Mouse (Mus musculus) heart, embryonic 12.5 days (tissue): ENCODE results near the gene Armc12. TPM values are rescaled to one million over a fixed set of nuclear protein-coding genes. Genes with fewer than 3 reads are reported as not detected.
"Not testable (repeated sequence)": the region's sequence is repeated elsewhere in the genome, so short reads cannot be mapped to it uniquely, and the experiment has no call there.

Experiments
- ATAC-seq: fragments of 200-750 bp; cut with Nextera tagmentation; 2 replicates; pipeline ENCODE4 v1.8.0; 2017; ENCODE audit warnings: moderate TSS enrichment, moderate library complexity; ENCODE audit not compliant: insufficient number of reproducible peaks, low FRiP score
- H3K27ac ChIP-seq: fragments of 300-500 bp; sonication (generic); 2 replicates; pipeline ENCODE4 v1.5.1; 2016; ENCODE audit warnings: mild to moderate bottlenecking, moderate library complexity; ENCODE audit not compliant: poor library complexity, severe bottlenecking
- H3K27me3 ChIP-seq: fragments of 300-500 bp; sonication (generic); replicated peaks from 2 replicates; pipeline ENCODE4 v1.6.1; 2016; ENCODE audit warnings: mild to moderate bottlenecking, moderate library complexity
- H3K36me3 ChIP-seq: fragments of 300-500 bp; sonication (generic); 2 replicates; pipeline ENCODE4 v1.6.1; 2016; ENCODE audit warnings: mild to moderate bottlenecking, moderate library complexity
- H3K4me1 ChIP-seq: fragments of 300-500 bp; sonication (generic); replicated peaks from 2 replicates; pipeline ENCODE4 v1.6.1; 2016; ENCODE audit warnings: mild to moderate bottlenecking
- H3K4me2 ChIP-seq: fragments of 300-500 bp; sonication (generic); 2 replicates; pipeline ENCODE4 v1.6.1; 2016; ENCODE audit warnings: mild to moderate bottlenecking, moderate library complexity
- H3K4me3 ChIP-seq: fragments of 300-500 bp; sonication (generic); 2 replicates; pipeline ENCODE4 v1.5.1; 2016; ENCODE audit warnings: mild to moderate bottlenecking
- H3K9ac ChIP-seq: fragments of 300-500 bp; sonication (generic); 2 replicates; pipeline ENCODE4 v1.6.1; 2016; ENCODE audit warnings: mild to moderate bottlenecking, moderate library complexity
- H3K9me3 ChIP-seq: fragments of 300-500 bp; sonication (generic); replicated peaks from 2 replicates; pipeline ENCODE4 v1.6.1; 2016; ENCODE audit warnings: mild to moderate bottlenecking, moderate library complexity
- WGBS: fragments of 180-500 bp; shearing (Covaris S2); methylation state at CpG from one replicate; pipeline ENCODE4 v1.1.7; 2016; 5-methylcytosine and 5-hydroxymethylcytosine counted together
- polyA plus RNA-seq: library from polyadenylated mRNA; unstranded; fragments of >200 nt; fragmentation: Nextera tagmentation; extraction: Ambion mirVana; gene quantifications from 2 replicates; pipeline ENCODE4 v1.2.1, GENCODE M21; 2016

Armc12 gene
- polyA plus RNA-seq, 1 experiment from 2014 or later, result not detected

DNA sequence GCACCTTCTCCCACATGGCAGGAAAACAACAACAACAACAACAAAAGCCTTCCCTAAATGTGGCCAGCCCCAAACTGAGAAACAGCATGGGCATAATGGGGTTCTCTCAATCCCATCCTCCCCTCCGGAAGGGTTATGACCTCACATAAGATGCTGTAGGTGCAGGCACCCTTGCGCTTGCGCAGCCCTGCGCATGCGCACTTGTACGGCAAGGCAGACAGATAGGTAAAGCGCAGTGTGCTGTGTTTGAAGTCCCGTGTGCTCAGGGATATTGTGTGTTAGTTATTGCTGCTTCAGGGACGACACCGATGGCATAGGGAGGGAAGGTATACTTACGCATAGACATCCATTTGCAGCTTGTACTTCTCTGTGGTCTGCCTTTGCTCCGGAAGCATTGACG, 2.7 kb downstream of the Armc12 start:
- Histone ChIP-seq H3K27ac (no peak overlapping the region), H3K4me1 (no peaks in the 10 kb centered on the region), H3K9me3 (peaks cover 4% of the 10 kb centered on the region; the same call in 1 of the 2 replicates), H3K36me3 (no peaks in the 10 kb centered on the region), H3K4me2 (no peak overlapping the region), H3K27me3 (peaks cover 54% of the 10 kb centered on the region), H3K9ac (no peak overlapping the region), H3K4me3 (no peak overlapping the region)
- ATAC-seq, result no peak
- WGBS, result 79% methylated on average over 13 of the region's 13 CpGs

DNA sequence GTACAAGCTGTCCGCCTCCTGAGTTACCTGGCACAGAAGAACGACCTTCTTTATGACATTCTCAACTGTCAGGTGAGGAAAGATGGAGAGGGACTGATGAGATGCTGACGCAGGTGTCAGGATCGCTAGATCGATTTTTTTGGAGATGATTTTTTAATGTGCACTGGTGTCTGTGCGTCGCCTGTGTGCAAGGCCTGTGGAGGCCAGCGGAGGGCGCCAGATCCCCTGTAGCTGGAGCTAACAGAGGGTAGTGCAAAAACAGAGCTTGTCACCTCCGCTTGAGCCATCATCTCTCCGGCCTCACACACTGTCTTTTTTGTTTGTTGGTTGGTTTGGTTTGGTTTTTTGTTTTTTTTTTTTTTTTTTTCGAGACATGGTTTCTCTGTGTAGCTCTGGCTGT, 7.3 kb downstream of the Armc12 start:
- no peaks in the 10 kb centered on the region for H3K36me3 ChIP-seq
- 46% methylated on average over 12 of the region's 12 CpGs for WGBS
- no peak overlapping the region for H3K4me2 ChIP-seq
- H3K27me3 ChIP-seq, result peaks cover 24% of the 10 kb centered on the region
- H3K9me3 ChIP-seq, result peaks cover 37% of the 10 kb centered on the region
- no peak overlapping the region for H3K4me3 ChIP-seq
- H3K27ac ChIP-seq, result no peak overlapping the region
- no peaks in the 10 kb centered on the region for H3K4me1 ChIP-seq
- no peak overlapping the region for H3K9ac ChIP-seq
- no peak for ATAC-seq

DNA sequence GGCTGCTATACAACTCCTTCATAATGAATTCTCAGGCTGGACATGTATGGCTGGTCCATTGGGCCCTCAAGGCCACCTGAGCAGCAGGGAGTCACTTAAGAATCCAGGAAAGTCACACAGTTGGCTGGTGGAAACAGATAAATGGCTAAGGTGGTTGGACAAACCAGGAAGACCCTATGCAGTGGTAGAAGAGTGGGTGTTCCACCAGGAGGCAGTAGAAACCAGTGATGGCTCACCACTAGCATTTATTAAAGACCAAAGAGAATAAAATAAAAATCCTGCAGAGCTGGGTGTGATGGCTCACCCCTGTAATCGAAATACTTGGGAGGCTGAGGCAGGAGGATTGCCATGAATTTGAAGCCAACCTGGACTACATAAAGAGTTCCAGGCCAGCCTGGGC, 16.3 kb downstream of the Armc12 start:
- WGBS, result 79% methylated on average over 1 of the region's 1 CpGs
- H3K4me3 ChIP-seq, result no peak overlapping the region
- H3K4me2 ChIP-seq, result no peak overlapping the region
- ATAC-seq, result no peak
- no peaks in the 10 kb centered on the region for H3K4me1 ChIP-seq
- H3K9ac ChIP-seq, result no peak overlapping the region
- H3K9me3 ChIP-seq, result peaks cover 5% of the 10 kb centered on the region; the same call in 1 of the 2 replicates
- peaks cover 16% of the 10 kb centered on the region for H3K27me3 ChIP-seq
- H3K27ac ChIP-seq, result no peak overlapping the region
- H3K36me3 ChIP-seq, result no peaks in the 10 kb centered on the region

DNA sequence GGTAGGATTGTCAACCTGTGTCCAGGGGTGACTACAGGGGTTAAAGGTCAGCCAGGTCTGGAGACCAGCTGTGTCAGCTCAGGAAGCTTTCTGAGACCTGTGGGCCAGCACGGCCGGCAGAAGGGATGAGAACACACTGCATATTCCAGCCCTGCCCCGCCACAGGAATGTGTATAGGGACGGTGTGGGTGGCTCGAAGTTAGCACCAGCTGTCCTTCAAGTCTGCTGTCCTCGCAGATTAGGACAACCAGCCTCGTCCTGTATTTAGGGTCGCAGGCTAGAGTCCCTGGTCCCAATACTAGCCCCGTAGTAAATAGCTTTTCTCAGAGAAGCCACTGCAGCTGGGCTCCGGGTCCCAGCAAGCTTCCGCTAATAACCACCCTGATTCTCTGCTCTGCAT, 17.9 kb downstream of the Armc12 start:
- 0 out of 2 replicates have a peak, but pooled peaks cover 3% of the 10 kb centered on the region for H3K9me3 ChIP-seq
- peaks cover 16% of the 10 kb centered on the region for H3K27me3 ChIP-seq
- WGBS, result 65% methylated on average over 11 of the region's 11 CpGs
- H3K36me3 ChIP-seq, result no peaks in the 10 kb centered on the region
- H3K27ac ChIP-seq, result no peak overlapping the region
- no peaks in the 10 kb centered on the region for H3K4me1 ChIP-seq
- H3K9ac ChIP-seq, result no peak overlapping the region
- H3K4me3 ChIP-seq, result no peak overlapping the region
- no peak for ATAC-seq
- H3K4me2 ChIP-seq, result no peak overlapping the region

DNA sequence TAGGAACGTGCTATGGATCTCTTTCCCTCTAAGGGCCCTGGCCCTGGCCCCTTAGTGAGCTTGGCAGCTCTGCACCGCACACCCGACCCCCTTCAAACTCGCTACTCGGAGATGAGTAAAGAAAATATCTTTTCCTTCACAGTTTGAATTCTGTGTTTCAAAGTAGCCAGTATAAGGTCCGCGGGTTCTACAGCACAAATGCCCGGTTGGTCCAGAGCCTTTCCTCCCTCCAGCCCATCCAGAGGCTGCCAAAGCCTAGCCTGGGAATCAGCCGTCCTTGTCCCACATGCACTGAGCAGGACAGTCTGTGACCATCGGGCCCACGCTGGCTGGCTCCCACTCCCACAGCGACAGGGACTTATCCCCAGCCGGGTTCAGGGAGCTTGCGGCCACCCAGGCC, 18.5 kb downstream of the Armc12 start, which contains the start of gene Clpsl2:
Gene Clpsl2, plus strand, starts transcription at position 301 of the 400 bp plus-strand sequence.
- WGBS, result 66% methylated on average over 14 of the region's 14 CpGs
- no peak within 1 kb of the TSS for H3K27ac ChIP-seq
- H3K36me3 ChIP-seq, result no peaks in the 10 kb centered on the region
- H3K9me3 ChIP-seq, result no peaks in the 10 kb centered on the region
- H3K27me3 ChIP-seq, result peaks cover 16% of the 10 kb centered on the region
- no peaks in the 10 kb centered on the region for H3K4me1 ChIP-seq
- H3K4me3 ChIP-seq, result no peak within 1 kb of the TSS
- H3K4me2 ChIP-seq, result no peak within 1 kb of the TSS
- H3K9ac ChIP-seq, result no peak within 1 kb of the TSS
- ATAC-seq, result no peak

DNA sequence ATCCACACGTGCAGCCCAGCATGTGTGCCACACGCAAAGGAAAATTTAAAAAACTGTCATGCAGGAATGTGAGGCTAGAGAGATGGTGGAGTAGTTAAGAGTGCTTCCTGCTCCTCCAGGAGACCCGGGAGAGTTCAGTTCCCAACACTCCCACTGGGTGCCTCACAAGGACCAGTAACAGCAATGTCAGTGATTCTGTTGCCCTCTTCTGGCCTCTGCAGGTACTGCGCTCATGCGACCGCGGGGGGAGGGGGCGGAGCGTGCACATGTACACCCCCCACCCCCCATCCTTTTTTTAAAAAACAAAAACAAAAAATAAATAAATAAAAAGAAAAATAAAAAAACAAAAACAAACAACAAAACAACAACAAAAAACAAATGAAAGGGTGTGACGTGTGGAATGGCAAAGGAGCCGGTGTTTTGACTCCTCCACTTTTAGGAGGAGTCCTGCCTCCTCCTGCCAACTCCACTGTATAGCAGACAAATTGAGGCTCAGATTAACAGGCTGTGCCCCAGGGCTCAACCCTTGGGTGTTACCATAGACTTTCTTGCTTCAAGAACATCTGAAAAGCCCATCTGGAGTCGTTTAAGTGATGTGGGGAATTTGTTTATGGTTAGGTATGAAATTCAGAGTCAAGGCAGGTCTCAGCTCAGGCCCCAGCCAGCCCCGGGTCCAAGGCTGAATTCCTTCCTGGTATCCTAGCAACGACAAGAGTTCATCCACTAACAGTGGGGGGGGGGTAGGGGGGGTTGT, 22.6 kb downstream of the Armc12 start:
- Histone ChIP-seq H3K9me3 (no peaks in the 10 kb centered on the region), H3K27ac (no peak overlapping the region), H3K27me3 (peaks cover 15% of the 10 kb centered on the region), H3K4me1 (peaks cover 3% of the 10 kb centered on the region; the same call in 1 of the 2 replicates), H3K9ac (no peak overlapping the region), H3K4me3 (no peak overlapping the region), H3K36me3 (no peaks in the 10 kb centered on the region), H3K4me2 (no peak overlapping the region)
- 9% methylated on average over 14 of the region's 14 CpGs for WGBS
- no peak for ATAC-seq

DNA sequence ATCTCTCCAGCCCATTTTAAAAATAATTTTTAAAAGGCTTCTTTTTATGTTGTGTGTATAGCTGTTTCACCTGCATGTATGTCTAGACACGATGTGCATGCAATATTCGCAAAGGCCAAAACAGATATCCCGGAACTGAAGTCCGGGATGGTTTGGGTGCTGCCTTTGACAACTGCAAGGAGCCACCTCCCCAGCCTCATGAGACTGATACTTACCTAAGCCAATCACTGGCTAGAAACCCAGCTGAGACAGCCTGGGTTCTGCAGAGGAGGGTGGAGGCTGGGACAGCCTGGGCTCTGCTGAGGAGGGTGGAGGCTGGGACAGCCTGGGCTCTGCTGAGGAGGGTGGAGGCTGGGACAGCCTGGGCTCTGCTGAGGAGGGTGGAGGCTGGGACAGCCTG, 23.4 kb downstream of the Armc12 start:
- 85% methylated on average over 4 of the region's 4 CpGs for WGBS

DNA sequence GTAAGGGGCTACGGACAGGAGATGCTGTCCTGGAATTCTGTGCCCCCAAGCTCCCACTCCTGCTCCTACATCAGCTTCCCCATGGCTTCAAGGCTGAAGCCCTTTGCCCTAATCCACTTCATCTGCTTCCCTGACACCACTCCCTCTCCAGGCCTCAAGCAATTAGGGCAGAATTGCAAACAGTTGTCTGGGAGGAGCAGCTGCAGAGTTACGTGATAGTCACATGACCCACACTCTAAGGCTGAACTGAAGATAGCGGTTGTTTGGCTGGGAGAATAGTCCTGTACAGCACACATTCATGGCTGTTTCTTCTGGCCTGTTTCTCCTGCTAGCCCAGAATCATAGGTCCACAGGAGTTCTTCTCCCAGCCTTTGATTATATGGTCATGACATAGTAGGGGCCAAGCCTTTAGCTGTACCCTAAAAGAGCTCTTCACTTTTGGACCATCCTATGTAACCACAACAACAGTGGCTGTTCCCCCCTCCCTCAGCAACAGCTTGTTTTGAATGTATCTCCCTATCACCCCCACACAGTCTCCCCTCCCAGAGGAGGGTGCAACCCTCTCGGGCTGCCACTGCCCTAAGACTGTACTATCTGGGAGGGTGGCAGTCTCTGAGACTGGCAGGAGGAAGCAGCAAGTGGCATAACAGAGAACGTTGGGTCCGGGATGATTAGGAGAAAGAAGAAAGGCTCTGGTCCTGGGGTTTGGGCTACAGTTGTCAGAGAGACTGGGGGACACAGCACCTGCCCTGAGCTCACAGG, 26.2 kb downstream of the Armc12 start:
- ATAC-seq, result no peak
- H3K4me3 ChIP-seq, result no peak overlapping the region
- H3K36me3 ChIP-seq, result no peaks in the 10 kb centered on the region
- H3K27ac ChIP-seq, result no peak overlapping the region
- no peak overlapping the region for H3K4me2 ChIP-seq
- 48% methylated on average over 6 of the region's 6 CpGs for WGBS
- H3K27me3 ChIP-seq, result no peaks in the 10 kb centered on the region
- H3K4me1 ChIP-seq, result peaks cover 5% of the 10 kb centered on the region; the same call in 1 of the 2 replicates
- no peak overlapping the region for H3K9ac ChIP-seq
- H3K9me3 ChIP-seq, result no peaks in the 10 kb centered on the region

More for the DNA sequence above, 23.4 kb downstream of the Armc12 start:
- H3K9me3 ChIP-seq, H3K27me3 ChIP-seq, H3K36me3 ChIP-seq, H3K4me3 ChIP-seq, H3K9ac ChIP-seq, ATAC-seq, H3K4me1 ChIP-seq, H3K27ac ChIP-seq, H3K4me2 ChIP-seq: not testable (repeated sequence)

DNA sequence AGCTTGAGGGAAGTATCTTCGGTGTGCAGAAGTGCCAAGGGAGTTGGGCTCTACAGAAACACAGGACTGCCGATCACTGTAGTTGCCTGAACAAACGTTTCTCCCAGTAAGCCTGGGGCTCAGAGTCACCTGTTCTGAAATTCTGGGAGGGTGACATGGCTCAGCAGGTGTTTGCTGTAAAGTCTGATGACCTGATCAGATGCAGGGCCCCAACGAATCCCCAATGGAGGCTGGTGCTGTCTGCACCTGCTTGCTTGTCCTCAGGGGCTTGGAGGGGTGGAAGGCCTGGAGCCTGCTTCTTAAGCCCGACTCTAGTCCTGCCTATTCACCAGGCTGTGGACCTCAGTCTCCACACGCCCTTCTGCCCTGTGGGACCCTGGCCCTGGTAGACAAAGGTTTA, 27.2 kb downstream of the Armc12 start:
- no peaks in the 10 kb centered on the region for H3K36me3 ChIP-seq
- no peaks in the 10 kb centered on the region for H3K9me3 ChIP-seq
- no peak overlapping the region for H3K27ac ChIP-seq
- WGBS, result 67% methylated on average over 6 of the region's 6 CpGs
- no peak overlapping the region for H3K4me2 ChIP-seq
- no peak overlapping the region for H3K9ac ChIP-seq
- H3K4me1 ChIP-seq, result peaks cover 5% of the 10 kb centered on the region; the same call in 1 of the 2 replicates
- no peaks in the 10 kb centered on the region for H3K27me3 ChIP-seq
- no peak for ATAC-seq
- H3K4me3 ChIP-seq, result no peak overlapping the region

DNA sequence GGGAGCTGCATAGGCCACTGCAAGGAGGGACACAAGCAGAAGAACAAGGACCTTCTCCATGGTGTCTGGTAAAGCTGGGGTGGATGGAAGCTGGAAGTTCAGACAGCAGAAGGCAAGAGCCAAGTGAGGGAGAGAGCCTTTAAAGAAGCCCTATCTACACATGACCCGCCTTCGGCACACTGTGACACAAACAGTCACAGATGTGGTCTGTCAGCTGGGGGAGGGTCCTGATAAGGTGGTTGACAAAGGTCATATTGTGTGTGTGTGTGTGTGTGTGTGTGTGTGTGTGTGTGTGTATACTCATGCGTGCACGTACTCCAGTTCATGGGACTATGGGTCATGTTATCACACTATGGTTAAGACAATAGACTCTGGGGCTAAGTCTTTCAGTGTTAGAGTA, 30.0 kb downstream of the Armc12 start, which contains the start of gene Clps:
Gene Clps, minus strand, starts transcription at position 169 of the 400 bp plus-strand sequence.
- WGBS, result 60% methylated on average over 4 of the region's 4 CpGs
- peaks cover 5% of the 10 kb centered on the region; the same call in 1 of the 2 replicates for H3K4me1 ChIP-seq

DNA sequence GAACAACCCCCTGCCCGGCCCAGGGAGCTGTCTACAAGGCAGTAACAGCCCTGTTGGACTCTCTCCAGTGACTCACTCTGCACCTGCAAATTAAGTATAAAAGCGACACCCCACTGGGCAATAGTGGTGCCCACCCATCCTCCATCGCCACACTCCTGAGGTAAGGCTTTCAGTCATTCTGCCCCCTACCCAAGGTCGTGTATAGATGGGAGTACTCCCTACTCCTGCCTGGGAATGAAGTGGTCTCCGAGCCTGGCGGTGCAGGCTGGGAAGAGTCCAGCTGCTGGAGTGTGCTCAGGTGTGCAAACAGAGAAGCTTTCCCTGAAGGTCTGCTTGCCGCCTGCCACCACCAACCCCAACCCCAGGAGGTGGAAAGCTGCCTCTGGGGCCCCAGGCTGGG, 31.0 kb downstream of the Armc12 start:
- peaks cover 4% of the 10 kb centered on the region; the same call in 1 of the 2 replicates for H3K4me1 ChIP-seq
- ATAC-seq, result no peak
- no peak overlapping the region for H3K4me3 ChIP-seq
- H3K27ac ChIP-seq, result no peak overlapping the region
- no peak overlapping the region for H3K9ac ChIP-seq
- H3K36me3 ChIP-seq, result no peaks in the 10 kb centered on the region
- no peaks in the 10 kb centered on the region for H3K27me3 ChIP-seq
- no peak overlapping the region for H3K4me2 ChIP-seq
- no peaks in the 10 kb centered on the region for H3K9me3 ChIP-seq
- WGBS, result 59% methylated on average over 7 of the region's 7 CpGs

More for the DNA sequence above, 30.0 kb downstream of the Armc12 start, which contains the start of gene Clps:
- no peak for ATAC-seq
- Histone ChIP-seq H3K9ac (no peak within 1 kb of the TSS), H3K36me3 (no peaks in the 10 kb centered on the region), H3K4me2 (no peak within 1 kb of the TSS), H3K4me3 (no peak within 1 kb of the TSS), H3K27ac (no peak within 1 kb of the TSS), H3K9me3 (no peaks in the 10 kb centered on the region), H3K27me3 (no peaks in the 10 kb centered on the region)
